Mouse (Mus musculus) retina, postnatal 7 days (tissue): Measurements from ENCODE around the gene Pdyn.

Experiments
- DNase-seq: peaks from one replicate; pipeline ENCODE4 v3.0.0-alpha.2; 2012; ENCODE audit warnings: low read depth, low spot score

The Pdyn gene

DNA sequence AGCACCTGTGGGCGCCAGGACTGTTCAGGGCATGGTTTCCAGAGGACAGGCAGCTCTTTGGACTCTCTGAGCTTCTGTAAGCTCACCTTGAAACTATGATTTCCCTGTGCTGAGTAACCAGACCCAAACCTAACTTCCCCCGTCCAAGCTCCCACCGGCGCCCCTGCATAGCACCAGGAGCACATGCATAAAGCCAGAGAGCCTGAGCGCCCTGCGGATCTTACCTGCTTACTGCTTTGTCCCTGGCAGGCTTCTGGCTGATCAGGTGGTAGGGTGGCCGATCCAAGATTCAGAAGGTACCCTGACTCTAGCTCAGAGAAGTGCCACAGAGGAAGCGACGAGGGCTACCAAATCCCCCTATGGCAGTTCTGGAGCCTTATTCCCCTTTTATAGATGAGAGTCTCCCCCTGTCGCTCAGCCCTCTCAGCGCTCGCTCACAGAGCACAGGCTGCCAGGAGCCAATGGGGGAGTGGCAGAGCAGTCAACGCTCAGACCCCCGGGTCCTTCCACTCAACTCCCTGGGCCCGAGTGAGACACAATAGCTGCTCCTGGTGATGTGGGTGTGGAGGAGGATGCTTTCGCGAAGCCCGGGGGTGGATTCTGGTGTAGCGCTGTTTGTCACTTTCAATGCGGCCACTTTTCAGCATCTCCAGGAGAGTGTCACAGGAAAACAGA, at the start of gene Pdyn:
Gene Pdyn, minus strand, starts transcription at position 361 of the 675 bp plus-strand sequence.
- DNase-seq: no peak

DNA sequence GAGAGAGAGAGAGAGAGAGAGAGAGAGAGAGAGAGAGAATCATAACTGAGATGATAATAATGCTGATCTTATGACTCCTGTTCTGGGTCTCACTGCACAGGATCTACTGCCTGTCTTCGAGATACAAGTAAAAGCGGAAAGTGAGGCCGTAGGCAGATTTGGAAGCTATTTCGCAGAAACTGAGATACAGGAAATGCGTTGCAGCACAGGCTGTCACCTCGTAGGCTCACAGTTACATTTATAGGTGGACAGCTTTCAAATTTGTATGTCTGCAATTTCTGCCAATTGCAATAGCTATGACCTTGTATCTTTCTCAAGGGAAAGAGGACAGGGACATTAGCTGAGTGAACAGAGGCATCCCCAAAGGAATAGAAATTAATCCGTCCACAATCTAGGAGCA, 42.4 kb upstream of the Pdyn start:
- no peak for DNase-seq

DNA sequence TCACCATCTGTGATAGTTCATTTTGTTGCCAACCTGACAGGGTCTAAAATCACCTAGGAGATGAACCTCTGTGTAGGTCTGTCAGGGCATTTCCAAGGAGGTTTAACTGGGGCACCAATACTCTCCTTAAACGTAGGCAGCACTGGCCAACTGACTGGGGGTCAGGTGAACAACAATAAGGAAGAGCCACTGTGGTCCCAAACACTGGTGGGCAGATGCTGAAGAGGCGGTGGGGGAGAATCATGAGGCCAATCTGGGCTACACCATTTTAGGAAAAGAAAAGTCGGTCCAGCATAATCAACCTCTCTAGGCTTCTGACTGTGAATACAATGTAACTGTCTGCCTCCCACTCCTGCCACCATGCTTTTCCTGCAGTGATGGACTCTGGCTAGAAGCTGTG, 40.9 kb upstream of the Pdyn start:
- DNase-seq: no peak

- no peak for DNase-seq
Measured at GRCm38 (mm10) chr2:129734031-129734430, 34.4 kb upstream of the Pdyn start.

DNA sequence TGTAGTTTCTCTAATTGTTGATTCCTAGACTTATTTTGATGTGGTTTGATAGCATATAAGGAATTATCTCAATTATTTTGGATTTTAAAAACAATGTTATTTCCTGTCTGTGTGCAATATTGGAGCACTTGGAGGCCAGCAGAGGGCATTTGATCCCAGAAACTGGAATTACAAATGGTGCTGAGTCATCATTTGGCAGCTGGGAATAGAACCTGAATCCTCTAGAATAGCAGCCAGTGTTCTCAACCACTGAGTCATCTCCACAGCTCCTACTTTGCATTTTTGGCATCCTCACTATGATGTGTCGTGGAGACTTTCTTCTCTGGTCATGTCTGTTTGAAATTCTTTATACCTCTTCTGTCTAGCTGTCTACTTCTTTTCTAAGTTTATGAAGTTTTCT, 30.0 kb upstream of the Pdyn start:
- no peak for DNase-seq

DNA sequence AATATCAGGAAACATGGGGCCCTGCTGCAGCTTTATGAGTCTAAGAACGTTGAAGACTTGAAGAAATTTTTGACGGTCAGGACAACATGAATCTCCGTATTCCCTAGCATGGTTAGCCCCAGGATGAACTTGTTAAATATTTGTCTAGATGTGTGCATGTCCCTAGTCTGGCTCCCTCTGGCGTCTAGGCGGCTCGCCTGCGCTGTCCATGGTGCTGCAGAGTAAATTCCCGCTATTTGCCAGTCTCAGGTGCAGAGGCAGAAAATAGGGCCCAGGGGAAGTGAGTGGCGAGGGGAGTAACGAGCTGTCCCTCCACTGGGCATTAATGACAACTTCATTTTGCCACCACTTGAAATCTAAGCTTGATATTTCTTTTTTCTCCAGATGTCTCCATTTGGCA, 16.0 kb upstream of the Pdyn start:
- DNase-seq: no peak

- DNase-seq: no peak
Measured at GRCm38 (mm10) chr2:129713026-129713544, 13.4 kb upstream of the Pdyn start.

DNA sequence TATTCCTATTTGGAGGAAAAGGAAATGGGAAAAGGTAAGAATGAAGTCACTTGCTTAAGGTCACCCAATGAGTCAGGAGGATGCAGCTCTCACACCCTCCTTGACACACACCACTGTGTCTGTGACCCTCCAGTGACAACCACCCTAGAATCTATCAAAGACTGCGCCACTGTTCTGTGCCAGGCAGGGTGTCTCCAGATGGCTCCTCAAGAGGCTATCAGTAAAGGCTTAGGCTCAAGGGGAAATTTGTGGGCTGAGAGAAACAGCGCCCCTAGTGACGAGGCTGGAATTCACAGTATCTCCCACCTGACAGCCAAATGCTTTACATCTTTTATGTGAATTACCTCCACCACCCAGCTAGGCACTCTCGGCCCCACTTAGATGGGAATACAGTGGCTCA, 3.6 kb downstream of the Pdyn start:
- DNase-seq: peak; percentile 39

DNA sequence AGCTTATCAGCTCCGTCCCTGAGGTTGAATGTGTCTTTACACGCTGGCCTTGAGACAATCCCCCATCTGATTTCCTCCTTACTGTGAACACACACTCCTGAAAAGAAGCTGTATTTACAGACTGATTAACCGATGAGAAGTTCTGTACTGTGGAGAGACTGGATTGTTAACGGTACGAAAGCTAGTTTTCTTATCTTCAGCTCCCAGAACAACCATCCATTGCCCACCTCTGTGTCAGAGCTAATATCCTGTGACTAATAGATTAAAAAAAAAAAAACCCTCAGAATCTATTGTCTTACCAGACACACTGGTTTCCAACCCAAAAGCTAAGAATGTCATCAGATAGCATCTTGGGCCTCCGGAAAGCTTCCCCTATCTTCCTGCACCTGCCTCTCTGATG, 5.3 kb downstream of the Pdyn start:
- no peak for DNase-seq

DNA sequence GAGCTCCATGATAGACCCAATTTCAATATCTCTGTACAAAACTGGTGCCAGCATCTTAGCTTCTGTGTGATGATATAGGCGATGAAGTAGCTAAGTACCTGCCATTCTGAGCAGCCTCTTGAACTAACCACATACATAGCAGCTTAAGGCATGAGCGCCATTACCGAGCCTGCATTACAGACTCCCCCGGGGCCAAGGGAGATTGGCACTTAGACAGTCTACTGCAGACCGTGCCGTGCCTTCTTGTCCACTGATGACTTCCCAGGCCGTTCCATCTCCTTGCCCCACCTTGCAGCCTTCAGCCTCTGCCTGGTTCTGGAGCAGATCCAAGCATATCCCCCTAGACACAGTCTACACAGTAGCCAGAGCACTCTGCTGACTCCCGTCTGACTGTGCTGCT, 7.0 kb downstream of the Pdyn start:
- DNase-seq: no peak

DNA sequence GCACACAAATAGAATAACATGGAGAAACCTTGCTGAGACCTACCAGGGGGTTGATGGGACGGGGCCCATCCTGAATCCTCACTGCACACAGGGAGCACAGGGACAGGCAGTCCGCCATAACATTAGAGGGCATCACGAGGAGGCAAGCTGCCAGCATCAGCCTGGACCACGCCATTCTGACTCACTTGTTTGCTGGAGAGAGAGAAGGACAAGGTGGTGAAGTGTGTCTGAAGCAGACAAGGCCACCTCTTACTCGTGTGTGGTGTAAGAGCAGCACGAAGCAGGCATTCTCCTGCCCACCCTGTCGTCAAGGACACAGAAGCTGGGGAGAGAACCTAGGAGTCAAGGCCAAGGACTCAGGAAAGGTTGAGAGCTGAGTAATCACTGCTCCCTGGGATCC, 9.9 kb downstream of the Pdyn start:
- no peak for DNase-seq

DNA sequence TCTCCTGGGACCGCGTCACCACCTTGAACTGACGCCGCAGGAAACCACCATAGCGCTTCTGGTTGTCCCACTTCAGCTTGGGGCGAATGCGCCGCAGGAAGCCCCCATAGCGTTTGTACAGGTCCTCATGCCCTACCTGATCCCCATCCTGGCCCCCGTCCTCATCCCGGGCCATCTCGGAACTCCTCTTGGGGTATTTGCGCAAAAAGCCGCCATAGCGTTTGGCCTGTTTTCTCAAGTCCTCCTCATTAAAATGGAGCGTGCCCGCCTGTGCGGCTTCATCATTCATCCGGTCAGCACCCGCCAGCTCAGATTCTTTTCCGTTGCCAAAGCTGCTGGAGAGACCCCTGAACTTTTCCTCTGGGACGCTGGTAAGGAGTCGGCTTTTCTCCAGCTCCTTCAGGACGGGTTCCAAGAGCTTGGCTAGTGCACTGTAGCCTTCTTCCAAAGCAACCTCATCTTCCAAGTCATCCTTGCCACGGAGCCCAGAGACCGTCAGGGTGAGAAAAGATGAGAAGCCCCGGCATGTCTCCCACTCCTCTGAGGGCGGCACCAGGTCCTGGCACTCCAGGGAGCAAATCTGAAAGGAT, 11.5 kb downstream of the Pdyn start:
- DNase-seq: no peak

DNA sequence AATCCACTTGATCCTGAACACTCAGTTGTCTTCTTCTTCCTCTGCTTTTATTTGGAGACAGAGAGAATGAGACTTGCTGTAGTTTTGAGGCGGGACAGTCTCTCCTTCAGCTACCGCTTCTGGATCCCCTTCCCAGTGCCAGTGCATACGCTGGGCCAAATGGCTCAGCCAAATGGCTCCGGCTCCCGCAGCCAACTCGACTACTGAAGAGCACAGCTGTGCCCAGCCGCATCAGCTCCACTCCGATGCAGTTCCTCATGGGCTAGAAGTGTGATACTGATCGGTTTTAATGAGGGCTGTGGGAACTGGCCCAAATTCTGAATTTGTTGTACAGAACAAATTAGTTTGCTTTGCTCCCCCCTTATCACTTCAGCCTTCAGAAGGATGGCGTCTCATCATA, 12.7 kb downstream of the Pdyn start:
- peak; percentile 8 for DNase-seq

GRCm38 (mm10) chr2:129684014-129684413, 15.6 kb downstream of the Pdyn start:
- no peak for DNase-seq

- DNase-seq: no peak
Measured at GRCm38 (mm10) chr2:129680236-129680635, 19.4 kb downstream of the Pdyn start.

DNA sequence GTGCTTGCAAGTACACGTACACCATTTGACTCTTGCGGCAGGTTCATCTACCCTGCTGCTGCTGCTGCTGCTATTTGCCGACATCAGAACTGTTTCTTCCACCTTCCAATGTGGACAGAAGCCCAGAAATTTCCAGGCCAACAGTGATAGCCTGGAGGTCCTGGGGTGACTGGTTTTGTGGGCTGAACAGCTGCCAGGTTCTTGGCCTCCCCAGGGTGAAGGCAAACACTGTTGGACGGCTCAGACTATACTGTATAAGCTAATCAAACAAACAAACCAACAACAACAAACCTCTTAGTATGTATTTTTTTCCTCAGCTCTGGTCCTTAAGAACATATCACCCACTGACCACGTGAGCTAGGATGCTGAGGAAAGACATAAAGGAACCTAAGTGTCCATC, 20.6 kb downstream of the Pdyn start:
- DNase-seq: no peak

DNA sequence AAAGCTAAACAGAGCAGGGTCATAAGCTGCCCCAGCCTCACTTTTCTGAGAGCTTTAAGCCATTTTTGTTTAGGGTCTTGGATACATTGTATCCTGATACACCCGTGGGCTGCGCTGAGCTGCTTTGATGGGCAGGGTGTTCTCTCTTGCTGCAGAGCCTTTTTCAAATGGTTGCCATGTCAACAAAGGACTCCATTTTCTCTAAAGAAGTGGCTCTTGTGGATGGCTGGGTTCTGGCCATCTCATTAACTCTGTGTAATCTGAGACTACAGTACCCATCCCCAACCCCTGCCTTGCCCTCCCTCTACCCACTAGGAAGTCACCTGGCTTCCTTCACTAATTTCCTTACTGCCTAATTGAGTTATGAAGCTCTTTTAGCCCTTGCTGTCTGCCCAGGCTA, 22.0 kb downstream of the Pdyn start:
- DNase-seq: no peak

GRCm38 (mm10) chr2:129674935-129675634, 24.6 kb downstream of the Pdyn start:
- DNase-seq: peak; percentile 67

GRCm38 (mm10) chr2:129671911-129672310, 27.7 kb downstream of the Pdyn start:
- no peak for DNase-seq

DNA sequence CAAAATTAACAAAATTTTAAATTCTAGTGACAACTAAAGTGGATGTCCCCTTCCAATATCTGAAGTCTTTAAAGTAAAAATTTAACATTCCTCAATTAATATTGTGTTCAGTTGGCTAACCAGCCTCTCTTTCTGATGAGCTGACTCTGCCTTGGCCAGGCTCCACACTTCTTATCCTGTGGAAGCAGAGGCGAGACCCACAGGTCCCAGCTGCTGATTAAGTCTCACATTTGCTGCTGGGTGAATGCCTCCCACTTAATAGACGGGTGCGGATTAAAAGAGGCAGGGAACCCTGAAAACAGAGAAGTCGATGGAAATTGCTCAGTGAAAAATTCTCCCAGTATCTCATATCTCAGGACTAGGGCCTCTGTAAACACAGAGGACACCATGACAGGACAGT, 37.2 kb downstream of the Pdyn start:
- no peak for DNase-seq

DNA sequence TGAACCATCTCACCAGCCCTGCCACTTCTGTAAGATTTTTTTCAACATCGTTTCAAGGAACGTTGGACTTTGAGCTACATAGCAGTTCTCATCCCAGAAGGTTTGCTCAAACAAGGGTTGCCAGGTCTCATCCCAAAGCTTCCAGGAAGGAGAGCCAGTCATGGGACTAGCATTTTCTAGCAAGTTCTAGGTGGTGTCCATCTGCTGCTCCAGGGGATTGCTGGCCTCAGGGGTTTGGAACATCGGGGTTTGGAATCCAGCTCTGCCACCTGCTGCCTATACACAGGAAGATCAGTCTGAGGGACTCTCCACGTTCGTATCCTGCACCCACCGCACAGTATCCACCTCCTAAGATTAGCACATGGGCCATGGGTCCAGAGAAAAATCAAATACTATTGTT, 39.6 kb downstream of the Pdyn start:
- DNase-seq: peak; percentile 11

DNA sequence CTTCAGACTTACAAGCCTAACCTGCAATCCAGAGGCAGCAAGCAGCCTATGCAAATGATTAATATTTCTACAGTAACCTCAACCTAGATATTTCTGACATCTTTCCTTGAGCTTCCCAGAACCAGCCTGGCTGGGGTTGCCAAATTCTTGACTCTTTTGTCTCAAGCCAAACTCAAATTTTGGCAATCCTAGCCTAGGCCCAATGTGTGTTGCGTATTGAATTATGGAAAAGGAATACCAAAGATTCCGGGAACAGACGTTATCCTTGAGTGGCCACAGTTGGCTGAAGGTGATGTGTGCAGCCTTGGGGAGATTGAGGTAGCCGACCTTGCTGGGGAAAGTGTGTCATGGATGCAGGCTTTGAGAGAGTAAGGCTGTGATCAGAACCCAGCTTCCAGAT, 40.8 kb downstream of the Pdyn start:
- DNase-seq: no peak

DNA sequence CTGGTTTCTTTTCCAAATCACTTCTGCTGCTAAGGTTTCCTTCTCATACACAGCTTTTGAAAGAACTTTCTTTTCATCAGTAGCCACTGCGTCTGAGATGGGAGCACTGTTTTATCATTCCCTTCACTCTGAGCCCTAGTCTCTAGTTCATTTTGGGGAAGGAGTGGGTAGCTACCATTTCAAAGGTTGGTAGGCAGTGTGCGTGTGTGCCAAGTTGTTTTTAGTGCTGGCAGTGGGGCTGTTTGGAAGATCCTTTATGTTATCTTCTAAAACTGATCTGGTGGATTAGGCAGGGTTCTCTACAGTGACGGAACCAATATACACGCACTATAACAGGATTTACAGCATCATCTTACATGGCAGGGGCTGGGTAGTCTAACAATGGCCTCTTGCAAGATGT, 44.6 kb downstream of the Pdyn start:
- no peak for DNase-seq
